Mouse (Mus musculus): ENCODE measurements around the gene Gm17387.

GRCm38 (mm10) chr7:141010593-141010992, 18.3 kb upstream of the Gm17387 start, which contains the start of gene Ifitm3:
- TF ChIP-seq CTCF (IDR thresholded peaks at IDR 0.05; ENCODE audit: low read depth, low read length) (no peak), EP300 (IDR thresholded peaks at IDR 0.05; ENCODE audit: insufficient read depth, low read depth, low read length) (no peak)
